Mouse (Mus musculus): ENCODE results near the gene Kdm2a.

Kdm2a gene

GRCm38 (mm10) chr19:4328737-4329304 is 69.3 kb downstream of the Kdm2a start:
- DNase-seq (ENCODE audit: low spot score) = no peak

DNA sequence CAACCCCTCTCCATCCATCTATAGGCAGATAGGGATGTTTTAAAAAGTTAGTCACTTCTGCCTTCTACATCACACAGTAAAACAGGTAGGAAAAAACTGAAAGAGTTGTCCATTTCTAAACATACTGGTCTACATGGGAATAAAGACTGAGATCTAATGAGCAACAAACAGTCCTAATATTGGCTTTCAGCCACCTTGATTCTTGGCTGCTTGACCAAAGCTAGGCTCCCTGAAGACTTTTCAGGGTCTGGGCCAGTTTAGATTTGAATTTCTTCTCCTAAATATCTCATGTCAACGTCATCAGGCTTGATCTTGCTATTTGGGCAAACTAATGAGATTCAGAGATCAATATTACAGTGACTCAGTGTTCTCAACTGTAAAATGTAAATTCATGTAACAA is 71.2 kb downstream of the Kdm2a start:
- peak; percentile 40 for DNase-seq (ENCODE audit: low spot score)

GRCm38 (mm10) chr19:4326106-4326505 is 72.0 kb downstream of the Kdm2a start:
- no peak for DNase-seq (ENCODE audit: low spot score)

DNA sequence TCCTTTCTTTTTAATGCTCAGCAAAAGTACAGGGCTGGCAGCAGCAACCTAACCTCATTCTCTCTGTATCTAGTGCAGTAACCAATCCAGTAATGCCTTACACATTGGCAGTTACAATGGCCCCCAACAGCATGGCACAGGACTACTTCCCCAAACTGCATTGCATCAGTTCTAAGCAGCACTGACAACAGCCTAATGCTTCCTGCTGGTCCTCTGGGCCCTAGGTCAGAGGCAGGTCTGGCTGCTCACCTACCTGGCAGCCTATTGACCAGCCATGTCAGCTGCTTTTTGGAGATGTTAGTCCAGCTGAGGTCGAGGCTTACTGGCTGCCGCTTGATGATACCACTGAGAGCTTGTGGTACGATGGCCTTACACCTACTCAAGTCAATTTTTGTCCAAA is 76.0 kb downstream of the Kdm2a start:
- DNase-seq (ENCODE audit: low spot score) = no peak

- no peak for DNase-seq (ENCODE audit: low spot score)
Observed at GRCm38 (mm10) chr19:4321622-4322021, 76.5 kb downstream of the Kdm2a start.

DNA sequence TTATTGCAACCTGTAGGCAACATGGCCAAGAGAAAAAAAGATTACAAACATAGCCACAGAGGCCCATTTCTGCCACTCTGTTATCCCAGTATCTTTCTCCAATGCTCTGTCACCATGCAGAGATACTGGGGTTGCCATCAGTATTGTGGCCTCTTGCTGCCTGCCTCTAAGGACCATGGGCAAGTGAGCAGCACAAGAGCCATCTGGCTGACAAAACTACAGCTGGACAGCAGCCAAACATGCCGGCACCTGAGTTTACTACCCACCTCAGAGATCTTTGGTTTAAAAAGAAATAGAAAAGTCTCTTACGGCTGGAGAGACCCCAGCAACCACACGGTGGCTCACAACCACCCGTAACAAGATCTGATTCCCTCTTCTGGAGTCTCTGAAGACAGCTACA is 78.8 kb downstream of the Kdm2a start:
- no peak for DNase-seq (ENCODE audit: low spot score)

GRCm38 (mm10) chr19:4317181-4317580 is 80.9 kb downstream of the Kdm2a start:
- peak; percentile 74 for DNase-seq (ENCODE audit: low spot score)

DNA sequence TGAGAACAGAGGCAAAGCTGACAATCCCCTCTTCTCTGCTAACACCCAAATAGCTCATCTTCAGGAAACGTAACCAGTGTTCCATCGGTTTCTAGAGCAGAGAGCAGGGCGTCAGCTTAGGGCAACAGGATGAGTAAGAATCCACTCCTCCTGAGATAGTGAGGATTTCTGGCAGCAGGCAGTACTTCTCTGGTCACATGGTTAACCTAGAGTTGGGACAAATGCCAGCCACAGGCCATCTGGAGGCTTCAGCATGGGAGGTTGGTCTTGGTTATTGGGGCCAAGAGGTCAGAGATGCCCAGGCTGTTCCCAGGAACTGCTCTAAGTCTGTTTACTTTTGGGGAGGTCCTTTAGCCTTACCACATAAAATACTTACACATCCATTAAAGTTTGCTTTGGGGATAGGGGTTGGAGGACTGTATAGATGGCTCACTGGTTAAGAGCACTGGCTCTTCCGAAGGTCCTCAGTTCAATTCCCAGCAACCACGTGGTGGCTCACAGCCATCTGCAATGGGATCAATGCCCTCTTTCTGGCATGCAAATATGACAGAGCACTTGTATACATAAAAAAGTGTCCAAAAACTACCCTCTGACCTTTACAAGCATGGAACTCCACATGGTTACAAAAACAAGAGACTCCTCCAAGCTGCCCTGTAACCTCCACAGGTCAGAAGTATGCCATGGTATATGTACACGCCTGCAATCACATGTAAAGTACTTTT is 82.7 kb downstream of the Kdm2a start:
- DNase-seq (ENCODE audit: low spot score) = peak; percentile 95

DNA sequence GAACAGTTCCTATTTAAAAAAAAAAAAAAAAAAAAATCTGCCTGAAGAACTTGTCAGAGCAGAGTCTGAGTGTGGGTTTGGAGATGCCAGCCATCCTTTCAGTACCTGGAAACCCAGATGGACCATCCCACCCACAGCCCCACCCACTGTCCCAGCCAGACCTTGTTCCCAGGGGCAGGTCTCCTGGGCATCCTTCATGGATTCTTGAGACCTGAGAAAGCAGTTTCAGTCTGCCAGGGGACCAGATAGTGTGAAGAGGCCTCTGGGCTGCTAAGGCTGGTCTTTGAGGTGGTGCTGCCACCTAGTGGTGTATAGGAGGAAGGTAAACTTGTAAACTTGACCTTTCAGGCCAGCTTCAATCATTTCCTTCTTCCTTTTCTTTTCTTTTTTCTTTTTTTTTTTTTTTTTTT is 88.3 kb downstream of the Kdm2a start:
- peak; percentile 85 for DNase-seq (ENCODE audit: low spot score)

GRCm38 (mm10) chr19:4309302-4309701 is 88.8 kb downstream of the Kdm2a start:
- no peak for DNase-seq (ENCODE audit: low spot score)

DNA sequence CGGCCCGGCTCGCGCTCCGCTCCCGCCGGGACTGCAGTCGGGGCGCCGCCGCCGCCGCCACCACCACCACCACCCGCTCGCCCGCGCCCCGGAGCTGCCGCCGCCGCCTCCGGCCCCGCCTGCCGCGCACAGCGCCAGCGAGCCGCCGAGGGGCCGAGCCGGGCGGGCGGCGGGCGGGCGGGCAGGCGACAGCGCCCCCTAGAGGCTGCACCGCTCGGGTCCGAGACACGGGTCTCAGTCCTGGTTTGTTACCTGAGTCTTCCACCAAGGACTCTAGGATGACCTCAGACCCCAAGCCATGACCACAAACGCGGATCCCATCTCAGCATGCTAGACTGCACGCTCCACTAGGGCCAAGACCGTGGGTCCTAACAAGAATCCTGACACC is 91.9 kb downstream of the Kdm2a start, which contains the start of gene Grk2:
Grk2 (minus strand) TSS at position 33 of the 388 bp plus-strand sequence.
- peak; percentile 68 for DNase-seq (ENCODE audit: low spot score)

- DNase-seq (ENCODE audit: low spot score) = peak; percentile 45
Observed at GRCm38 (mm10) chr19:4305491-4306189, 92.4 kb downstream of the Kdm2a start.

DNA sequence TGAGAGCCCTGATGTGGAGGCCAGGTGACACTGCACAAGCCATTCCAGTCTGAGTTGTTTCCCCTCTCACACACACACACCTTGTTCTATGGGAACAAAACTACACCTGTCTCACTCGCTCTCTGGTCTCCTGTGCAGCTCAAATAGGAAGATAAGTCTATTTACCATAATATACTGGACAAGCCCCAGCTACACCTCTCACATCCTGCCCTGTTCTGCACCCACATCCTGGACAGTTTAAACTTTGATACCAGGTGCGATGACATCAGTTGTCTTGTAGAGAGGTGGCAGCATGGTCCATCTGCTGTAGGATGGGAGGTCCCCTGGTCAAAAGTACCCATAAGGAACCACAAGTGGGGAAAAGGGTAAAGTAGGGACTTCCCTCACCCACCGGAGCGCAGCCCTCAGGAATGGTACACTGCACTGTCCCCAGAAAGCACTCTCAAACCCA is 93.2 kb downstream of the Kdm2a start:
- DNase-seq (ENCODE audit: low spot score) = no peak

GRCm38 (mm10) chr19:4304251-4304821 is 93.7 kb downstream of the Kdm2a start:
- no peak for DNase-seq (ENCODE audit: low spot score)

DNA sequence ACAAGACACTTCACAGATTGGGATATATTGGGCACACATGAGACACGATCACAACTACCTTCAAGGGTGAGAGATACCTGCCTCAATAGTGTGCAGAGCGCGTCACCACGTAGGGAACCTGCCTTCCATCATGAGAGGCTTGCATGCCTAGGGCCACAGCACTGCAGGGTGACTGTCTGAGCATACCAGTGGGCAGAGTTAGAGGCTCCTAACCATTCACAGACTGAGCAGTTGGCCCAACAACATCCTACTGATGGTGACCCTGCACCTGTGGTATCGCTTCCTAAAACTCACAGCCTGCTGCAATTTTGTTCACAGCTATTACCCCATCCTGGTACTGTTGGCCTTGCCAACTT is 94.5 kb downstream of the Kdm2a start:
- no peak for DNase-seq (ENCODE audit: low spot score)

DNA sequence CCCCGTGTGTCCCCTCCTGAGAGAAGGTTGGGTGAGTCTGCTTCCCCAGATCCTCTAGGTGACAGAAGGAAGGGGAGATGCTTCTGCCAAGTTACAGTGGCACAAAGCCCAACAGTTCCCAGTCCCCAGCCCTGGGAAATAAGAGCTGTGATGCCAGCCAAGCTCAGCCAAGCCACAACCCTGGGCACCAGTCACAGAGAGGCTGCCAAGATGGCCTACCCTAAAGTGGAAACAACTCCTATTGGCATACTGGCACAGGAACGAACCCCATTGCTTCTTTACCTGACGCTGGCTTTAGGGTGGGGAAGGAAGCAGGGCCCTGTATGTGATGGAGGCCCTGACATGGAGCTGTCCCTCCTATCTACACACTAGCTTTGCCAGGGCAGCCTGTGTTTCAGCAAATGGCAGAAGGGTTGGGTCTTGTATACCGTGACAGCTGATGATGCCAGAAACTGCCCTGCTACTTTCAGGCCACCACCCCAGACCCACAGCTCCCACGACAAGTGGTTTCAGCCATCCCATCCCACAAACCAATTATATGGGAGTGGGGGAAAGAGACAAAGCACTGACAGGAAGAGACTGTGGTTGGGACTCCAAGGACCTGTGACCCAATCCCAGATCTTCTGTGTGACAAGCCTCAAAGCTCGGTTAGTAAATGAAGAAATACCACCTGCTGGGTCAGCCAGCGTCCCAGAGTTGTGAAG is 95.0 kb downstream of the Kdm2a start:
- peak; percentile 88 for DNase-seq (ENCODE audit: low spot score)

DNA sequence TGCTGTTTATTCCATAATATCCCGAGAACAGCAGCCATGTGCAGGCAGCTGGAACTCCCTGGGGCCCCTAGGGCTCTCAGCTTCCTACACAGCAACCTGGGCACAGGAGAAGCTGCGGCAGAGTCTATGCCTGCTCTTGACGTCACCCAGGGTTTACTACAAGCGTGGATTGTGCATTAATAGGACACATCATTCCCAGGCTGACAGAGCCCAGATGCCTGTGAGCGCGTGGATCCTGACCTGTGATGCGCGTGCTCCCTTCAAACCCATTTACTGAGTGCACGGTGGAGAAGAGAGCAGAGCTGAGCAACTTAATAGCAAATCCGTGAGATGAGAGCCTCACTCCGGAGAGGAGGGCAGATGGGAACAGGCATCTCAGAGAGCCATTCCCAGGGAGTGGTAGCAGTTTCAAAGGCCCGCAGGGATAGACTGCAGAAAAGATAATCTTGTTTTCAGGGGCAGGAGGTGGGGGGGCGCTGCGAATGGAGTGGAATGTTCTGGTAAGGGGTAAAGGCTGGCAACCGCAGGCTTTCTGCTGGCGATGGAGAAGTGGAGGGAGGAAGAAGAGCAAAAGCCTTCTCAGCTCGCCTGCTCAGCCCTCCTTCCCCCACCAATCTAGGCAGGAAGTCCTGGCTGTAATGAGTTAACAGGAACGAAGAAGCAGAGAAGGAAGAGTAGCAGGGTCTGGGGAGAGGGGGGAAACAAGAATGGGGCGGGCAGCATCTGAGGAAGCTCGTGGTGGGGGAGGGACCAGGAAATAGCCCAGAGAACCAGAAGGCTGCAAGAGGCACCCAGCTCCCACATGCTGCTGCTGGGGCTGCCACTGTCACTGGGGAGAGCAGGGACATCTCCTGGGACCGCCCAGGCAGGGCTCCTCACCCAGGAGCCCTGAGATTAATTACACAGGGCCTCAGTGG is 96.1 kb downstream of the Kdm2a start:
- no peak for DNase-seq (ENCODE audit: low spot score)

DNA sequence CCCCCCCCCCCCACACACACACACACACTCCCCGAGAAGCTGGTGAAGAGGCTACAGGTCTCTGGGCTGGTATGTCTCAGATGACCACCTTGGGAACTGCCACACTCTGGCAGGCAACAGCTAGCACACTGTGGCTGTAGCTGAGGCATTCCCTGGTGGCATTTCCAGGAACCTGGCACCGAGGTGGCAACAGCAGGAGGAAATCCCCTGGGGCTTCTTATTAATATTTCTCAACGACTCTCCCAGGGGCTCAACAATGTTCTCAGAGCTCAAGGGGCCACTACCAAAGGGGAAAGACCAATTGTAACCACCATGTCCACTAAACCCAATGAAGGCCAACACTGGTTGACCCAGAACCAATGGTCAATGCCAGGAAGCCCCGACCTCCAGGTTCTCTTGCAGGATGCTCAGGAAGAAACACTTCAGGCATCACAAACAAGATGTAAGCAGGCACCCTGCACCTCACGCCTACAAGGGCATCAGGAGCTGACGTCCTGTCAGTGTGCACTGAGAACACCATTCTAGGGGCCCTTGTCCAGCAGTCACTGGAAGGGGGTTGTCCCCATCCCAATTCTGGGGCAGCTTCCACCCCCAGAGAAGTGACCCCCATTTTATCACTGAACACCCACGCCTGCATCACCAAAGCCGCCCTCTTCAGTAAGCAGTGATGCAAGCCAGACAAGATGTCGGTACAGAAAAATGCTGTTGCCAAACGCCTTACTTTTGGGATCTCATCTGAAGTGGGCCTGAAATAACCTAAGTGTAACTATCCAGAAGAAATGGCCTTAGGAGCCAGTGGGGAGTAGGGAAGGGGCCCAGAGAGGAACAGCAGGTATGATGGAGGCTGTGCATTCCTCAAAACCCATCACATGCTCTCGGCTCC is 97.0 kb downstream of the Kdm2a start:
- no peak for DNase-seq (ENCODE audit: low spot score)

- no peak for DNase-seq (ENCODE audit: low spot score)
Observed at GRCm38 (mm10) chr19:4300271-4300704, 97.8 kb downstream of the Kdm2a start.

All from adipocyte (in vitro differentiated cells).